Mouse (Mus musculus) CD4-positive, CD25-positive, alpha-beta regulatory T cell, adult 9 weeks (primary cell): ENCODE results near the gene Tcstv1. TPM values are rescaled to one million over a fixed set of nuclear protein-coding genes. Genes with fewer than 3 reads are reported as not detected.

ENCODE experiments used
- polyA plus RNA-seq: library from polyadenylated mRNA; unstranded; fragments of 100-300 nt; shearing (Covaris generic); gene quantifications from one replicate; pipeline ENCODE4 v1.2.1, GENCODE M21; 2017

The Tcstv1 gene
- polyA plus RNA-seq = not detected

DNA sequence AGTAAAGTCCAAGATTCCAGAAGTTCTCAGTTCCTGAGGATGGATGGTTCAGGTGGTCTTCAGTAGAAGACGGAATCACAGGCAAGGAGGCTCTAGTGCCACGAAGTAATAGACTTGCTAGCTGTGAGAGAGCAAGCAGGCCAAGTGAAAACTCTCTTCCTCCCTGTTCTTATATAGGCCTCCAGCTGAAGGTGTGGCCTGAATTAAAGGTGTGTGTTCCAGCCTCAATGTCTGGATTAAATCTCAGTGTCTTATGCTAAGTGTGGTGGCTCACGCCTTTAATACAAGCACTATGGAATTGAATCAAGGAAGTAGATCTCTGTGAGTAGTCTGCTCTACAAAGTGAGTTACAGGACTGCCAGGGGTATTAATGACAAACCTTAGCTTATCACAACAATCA lies at the start of gene Tcstv1:
Gene Tcstv1 (minus strand): TSS at position 101 of the 400 bp plus-strand sequence.

DNA sequence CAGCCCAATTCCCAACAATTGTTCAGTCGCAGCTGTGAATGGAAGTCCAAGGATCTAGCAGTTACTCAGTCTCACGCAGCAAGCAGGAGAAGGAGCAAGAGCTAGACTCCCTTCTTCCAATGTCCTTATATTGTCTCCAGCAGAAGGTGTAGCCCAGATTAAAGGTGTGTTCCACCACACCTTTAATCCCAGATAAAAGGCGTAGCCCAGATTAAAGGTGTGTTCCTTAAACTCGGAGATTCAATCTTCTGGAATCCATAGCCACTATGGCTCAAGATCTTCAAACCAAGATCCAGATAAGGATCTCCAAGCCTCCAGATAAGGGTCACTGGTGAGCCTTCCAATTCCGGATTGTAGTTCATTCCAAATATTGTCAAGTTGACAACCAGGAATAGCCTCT lies 34.6 kb upstream of the Tcstv1 start, which contains the start of gene Gm21761:
Gene Gm21761 (minus strand): TSS at position 101 of the 400 bp plus-strand sequence.

Other genes starting within 250 kb of the Tcstv1 start
- gene Hmgcs1, start 204.4 kb downstream of the Tcstv1 start, polyA plus RNA-seq = 52.9 TPM
- 0.68 TPM for gene Nim1k, start 138.9 kb downstream of the Tcstv1 start, polyA plus RNA-seq
- 20.4 TPM for gene Zfp131, start 103.9 kb downstream of the Tcstv1 start, polyA plus RNA-seq
- gene AF067063, start 64.6 kb downstream of the Tcstv1 start, polyA plus RNA-seq = not detected
- 0.40 TPM for gene D13Ertd608e, start 58.8 kb downstream of the Tcstv1 start, polyA plus RNA-seq
- gene Gm21761, start 34.5 kb upstream of the Tcstv1 start, polyA plus RNA-seq = not detected
- not detected for gene B020031M17Rik, start 56.0 kb upstream of the Tcstv1 start, polyA plus RNA-seq
- not detected for gene Gm36079, start 132.2 kb upstream of the Tcstv1 start, polyA plus RNA-seq
- not detected for gene Gm21188, start 157.4 kb upstream of the Tcstv1 start, polyA plus RNA-seq
- gene Gm20767, start 245.5 kb upstream of the Tcstv1 start, polyA plus RNA-seq = not detected